Mouse (Mus musculus): ENCODE measurements around the gene Lgi2.

Gene Lgi2

GRCm38 (mm10) chr5:52534798-52535590, 31.3 kb downstream of the Lgi2 start:
- DNase-seq: no peak

GRCm38 (mm10) chr5:52533705-52534104, 32.6 kb downstream of the Lgi2 start:
- DNase-seq: no peak

GRCm38 (mm10) chr5:52528545-52528944, 37.7 kb downstream of the Lgi2 start:
- DNase-seq: peak; percentile 24

DNA sequence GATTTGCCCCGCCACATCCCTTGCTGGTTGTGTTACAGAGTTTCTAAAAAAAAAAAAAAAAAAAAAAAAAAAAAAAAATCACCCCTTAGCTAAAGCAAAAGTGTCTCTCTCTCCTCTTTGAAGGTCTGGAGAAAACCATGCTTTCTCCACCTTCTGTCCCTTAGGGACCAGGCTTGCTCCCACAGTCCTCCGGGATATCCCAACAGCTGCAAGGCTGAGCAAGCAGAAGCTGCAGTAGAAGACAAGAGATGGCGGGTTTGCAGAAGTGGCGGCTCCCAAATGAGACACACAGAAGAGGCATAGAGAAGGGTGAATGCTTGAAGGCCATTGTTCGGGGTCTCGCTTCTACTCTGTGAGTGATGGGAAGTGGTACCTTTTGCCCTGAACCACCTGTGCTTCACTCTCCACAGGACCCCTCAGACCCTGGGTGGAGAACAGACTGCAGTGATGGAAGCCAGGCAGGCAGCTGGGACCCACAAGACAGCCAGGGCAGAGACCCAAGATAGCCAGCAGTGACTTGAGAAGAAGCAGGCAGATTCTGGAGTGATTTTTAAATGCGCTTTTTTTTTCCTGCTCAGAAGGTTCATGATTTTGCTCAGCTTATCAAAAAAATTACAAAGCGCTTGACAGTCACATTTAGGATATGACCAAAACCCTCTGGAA, 39.8 kb downstream of the Lgi2 start:
- DNase-seq: no peak

GRCm38 (mm10) chr5:52524207-52524606, 42.1 kb downstream of the Lgi2 start:
- no peak for DNase-seq

DNA sequence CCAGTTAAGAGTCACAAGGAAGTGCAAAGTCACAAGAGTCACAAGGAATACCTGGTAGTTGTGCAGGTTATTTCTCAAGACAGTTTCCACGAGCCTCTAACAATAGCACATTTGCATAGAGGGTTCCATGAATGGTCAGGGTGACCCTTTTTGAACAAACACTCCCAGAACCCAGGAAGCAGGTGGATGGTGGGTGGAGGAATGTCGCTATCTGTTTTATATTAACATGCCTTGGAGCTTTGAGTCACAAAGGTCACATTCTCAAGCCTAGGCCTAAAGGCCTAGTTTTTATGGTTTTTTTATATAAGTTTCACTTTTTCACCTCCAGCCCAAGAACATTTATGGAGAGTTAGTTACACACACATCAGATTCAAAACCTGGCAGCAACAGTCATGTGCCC, 46.3 kb downstream of the Lgi2 start:
- no peak for DNase-seq

- DNase-seq: no peak
Observed at GRCm38 (mm10) chr5:52516072-52516476, 50.2 kb downstream of the Lgi2 start.

DNA sequence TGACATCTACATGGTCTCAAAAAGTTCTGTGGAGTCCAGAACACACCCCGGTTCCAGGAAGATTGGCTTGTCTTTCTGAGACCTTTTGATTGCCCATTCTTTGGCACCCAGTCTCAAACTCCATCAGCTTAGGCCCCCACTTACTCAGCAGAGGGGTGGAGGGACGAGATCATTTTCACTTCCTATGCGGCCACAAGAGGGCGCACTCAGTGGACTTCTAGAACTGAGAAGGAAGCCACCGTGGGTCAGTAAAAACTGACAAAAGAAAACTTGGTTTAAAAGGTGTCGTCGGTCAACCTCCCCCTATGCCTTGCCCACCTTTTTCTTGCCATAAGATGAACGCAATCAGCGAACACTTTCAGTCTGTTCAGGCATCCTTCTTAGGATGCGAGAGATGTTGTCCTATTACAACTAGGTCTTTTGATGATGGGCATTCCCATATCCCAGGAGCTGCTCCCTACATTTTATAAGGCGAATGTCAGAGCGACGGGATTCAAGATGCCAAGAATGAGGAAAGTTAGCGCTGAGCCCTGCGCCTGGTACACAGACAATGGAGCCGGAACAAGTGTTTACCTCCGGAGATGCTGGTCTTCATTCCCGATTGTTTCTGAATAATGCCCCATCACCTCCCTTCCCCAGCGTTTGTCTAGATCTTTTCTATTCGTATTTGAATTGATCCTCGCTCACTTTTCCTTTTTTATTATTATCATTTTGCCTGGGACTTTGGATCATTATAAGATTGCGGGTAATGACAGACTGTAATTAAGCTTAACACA, 50.8 kb downstream of the Lgi2 start:
- DNase-seq: peak; percentile 68

- DNase-seq: no peak
Observed at GRCm38 (mm10) chr5:52511089-52511488, 55.2 kb downstream of the Lgi2 start.

- no peak for DNase-seq
Observed at GRCm38 (mm10) chr5:52509416-52509815, 56.8 kb downstream of the Lgi2 start.

DNA sequence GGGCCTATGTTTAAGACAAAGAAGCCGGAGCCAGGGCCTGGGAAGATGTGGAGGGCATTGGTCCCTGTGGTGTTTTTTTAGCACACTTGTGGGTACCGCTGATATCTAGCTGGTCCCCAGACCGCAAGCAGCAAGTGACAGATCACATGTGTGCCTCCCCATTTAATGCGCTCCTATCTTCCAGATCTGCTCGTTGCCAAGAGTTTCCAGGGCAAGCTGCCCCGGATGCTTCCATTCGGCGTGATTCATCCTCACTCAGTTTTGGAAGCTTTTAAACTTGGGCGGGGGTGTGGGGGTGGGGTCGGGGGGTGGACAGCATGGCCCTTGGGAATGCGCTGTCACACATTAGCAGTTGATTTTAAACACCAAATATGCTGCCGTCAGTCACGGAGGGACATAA, 61.6 kb downstream of the Lgi2 start:
- no peak for DNase-seq

DNA sequence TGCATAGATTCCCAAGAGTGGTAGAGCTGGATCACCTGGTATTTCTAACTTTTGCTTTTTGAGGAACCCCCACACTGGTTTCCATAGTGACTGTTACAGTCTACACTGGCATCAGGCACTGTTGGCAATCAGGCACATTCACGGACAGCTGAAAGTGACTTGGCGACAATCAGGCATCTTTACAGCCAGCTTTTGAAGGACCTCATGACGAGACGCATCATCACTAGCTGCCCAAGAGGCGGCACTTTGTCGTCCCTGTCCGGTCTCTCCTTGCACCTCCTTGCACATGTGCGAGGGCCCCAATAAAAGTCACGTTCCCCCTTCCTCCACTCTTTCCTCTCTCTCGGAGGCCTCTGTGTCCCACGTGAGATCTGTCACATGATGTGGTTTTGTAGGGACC, 62.1 kb downstream of the Lgi2 start:
- DNase-seq: no peak

DNA sequence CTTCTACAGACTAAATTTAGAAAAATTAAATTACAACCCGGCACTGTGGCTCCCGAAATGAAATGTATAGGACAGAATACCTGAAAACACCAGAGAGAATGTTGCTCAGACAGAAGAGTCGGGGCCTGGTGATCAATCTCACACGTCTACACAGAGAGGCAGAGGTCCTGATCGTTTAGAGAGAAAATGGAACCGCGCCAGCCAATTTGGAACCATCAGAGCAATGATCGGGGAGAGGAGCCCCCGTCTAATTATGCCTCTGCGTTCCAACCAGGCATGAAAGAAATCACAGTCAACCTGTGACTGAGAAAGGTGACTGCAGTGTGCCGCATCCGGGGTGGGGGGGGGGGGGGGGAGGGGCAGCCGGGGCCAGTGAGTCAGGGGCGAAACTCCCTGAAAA, 70.6 kb downstream of the Lgi2 start:
- DNase-seq: no peak

- no peak for DNase-seq
Observed at GRCm38 (mm10) chr5:52491496-52491895, 74.8 kb downstream of the Lgi2 start.

DNA sequence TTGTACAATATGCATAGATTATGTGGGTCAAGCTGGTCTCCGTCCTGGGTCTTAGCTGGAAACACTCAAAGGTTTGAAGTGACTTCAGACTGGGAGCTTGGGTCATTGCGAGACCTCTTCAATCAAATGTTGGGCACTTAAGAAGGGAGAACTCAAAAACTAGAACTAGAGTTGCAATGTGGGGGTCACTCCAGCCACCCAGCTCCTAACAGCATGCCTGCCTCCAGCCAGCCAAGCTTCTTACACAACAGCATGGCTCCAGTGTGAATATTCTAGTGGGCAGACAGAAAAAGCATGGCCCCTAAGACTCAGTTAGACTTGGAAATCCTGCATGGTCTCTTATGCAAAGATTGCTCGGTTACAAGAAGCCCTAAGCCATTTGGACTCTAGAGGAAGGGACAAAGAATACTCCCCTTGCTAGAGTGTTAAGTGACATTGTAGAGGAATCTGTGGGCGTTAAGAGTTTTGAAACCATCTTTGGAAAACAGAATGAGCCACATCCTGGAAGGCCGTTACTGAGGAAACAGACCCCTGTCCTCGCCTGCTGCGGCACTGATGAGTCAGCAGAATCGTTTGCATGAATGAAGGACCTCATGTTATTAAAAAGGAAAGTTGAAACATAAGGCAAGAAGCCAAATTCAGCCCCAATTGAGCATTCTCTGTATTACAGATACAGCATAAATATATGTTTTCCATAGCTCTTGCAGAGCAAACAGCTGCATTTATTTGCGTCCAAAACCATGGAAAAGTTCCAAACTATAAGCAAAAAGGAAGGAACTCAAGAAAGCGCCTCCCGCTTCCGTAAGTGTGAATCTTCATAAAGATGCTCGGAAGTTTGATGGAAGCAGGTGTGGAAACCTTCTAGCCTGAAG, 78.5 kb downstream of the Lgi2 start:
- DNase-seq: no peak

Measured in right cerebral cortex, postnatal 25 days (tissue).